Mouse (Mus musculus) heart, postnatal 0 days (tissue): ENCODE data around the gene Ackr3. TPM values are rescaled to one million over a fixed set of nuclear protein-coding genes. Genes with fewer than 3 reads are reported as not detected.

Source experiments
- ATAC-seq: fragments of 200-750 bp; cut with Nextera tagmentation; 2 replicates; pipeline ENCODE4 v1.8.0; 2017; ENCODE audit warnings: low read depth, moderate number of reproducible peaks, moderate library complexity; ENCODE audit not compliant: insufficient read depth
- DNase-seq: peaks from one replicate; pipeline ENCODE4 v3.0.0-alpha.2; 2016; ENCODE audit warnings: low spot score
- H3K27ac ChIP-seq: fragments of 300-500 bp; sonication (generic); 2 replicates; pipeline ENCODE4 v1.5.1; 2014; ENCODE audit warnings: low read depth, mild to moderate bottlenecking
- H3K27me3 ChIP-seq: fragments of 300-500 bp; sonication (generic); 2 replicates; pipeline ENCODE4 v1.6.1; 2014; ENCODE audit warnings: low read length, mixed read lengths; ENCODE audit not compliant: control insufficient read depth, insufficient read depth
- H3K36me3 ChIP-seq: fragments of 300-500 bp; sonication (generic); replicated peaks from 2 replicates; pipeline ENCODE4 v1.6.1; 2014; ENCODE audit warnings: low read length, mixed read lengths; ENCODE audit not compliant: control insufficient read depth, insufficient read depth
- H3K4me1 ChIP-seq: fragments of 300-500 bp; sonication (generic); 2 replicates; pipeline ENCODE4 v1.6.1; 2014; ENCODE audit warnings: antibody characterized with exemption; ENCODE audit not compliant: control insufficient read depth, insufficient read depth
- H3K4me2 ChIP-seq: fragments of 300-500 bp; sonication (generic); 2 replicates; pipeline ENCODE4 v1.6.1; 2014; ENCODE audit warnings: low read depth, mild to moderate bottlenecking, low read length, moderate library complexity
- H3K4me3 ChIP-seq: fragments of 300-500 bp; sonication (generic); 2 replicates; pipeline ENCODE4 v1.5.1; 2014; ENCODE audit warnings: low read depth, low read length
- H3K9ac ChIP-seq: fragments of 300-500 bp; sonication (generic); replicated peaks from 2 replicates; pipeline ENCODE4 v1.6.1; 2014; ENCODE audit warnings: low read depth, low read length, mixed read lengths
- H3K9me3 ChIP-seq: fragments of 300-500 bp; sonication (generic); replicated peaks from 2 replicates; pipeline ENCODE4 v1.6.1; 2016; ENCODE audit warnings: low read length; ENCODE audit not compliant: control insufficient read depth
- CTCF ChIP-seq: IDR thresholded peaks from 2 replicates; pipeline ENCODE4 v1.5.1; 2016; ENCODE audit warnings: antibody characterized with exemption, control low read depth, low read depth
- EP300 ChIP-seq: IDR thresholded peaks from 2 replicates; pipeline ENCODE4 v1.6.1; 2016; ENCODE audit warnings: antibody characterized with exemption, low read depth
- WGBS: fragments of 180-500 bp; shearing (Covaris S2); extraction: QIAGEN DNeasy Blood & Tissue Kit; methylation state at CpG from one replicate; pipeline ENCODE4 v1.1.7; 2014; 5-methylcytosine and 5-hydroxymethylcytosine counted together
- polyA plus RNA-seq: library from polyadenylated mRNA; unstranded; fragments of >200 nt; fragmentation: Nextera tagmentation; extraction: Ambion mirVana; gene quantifications from 2 replicates; pipeline ENCODE4 v1.2.1, GENCODE M21; 2015
- total RNA-seq: library from RNA; depleted of rRNA; stranded (reverse); fragments of >200 nt; gene quantifications from 2 replicates; pipeline ENCODE4 v1.2.3, GENCODE M21; 2014; ENCODE audit warnings: low replicate concordance; rRNA removed

The Ackr3 gene
- total and polyA plus RNA-seq, 2 experiments from 2014 or later, result 13.5 to 22.5 TPM

GRCm38 (mm10) chr1:90258253-90258887 lies 54.6 kb downstream of the Ackr3 start:
- DNase-seq (peak; percentile 53), ATAC-seq (peak; percentile 77)
- Histone ChIP-seq H3K4me3 (no peak overlapping the region), H3K4me1 (peaks cover 7% of the 10 kb centered on the region), H3K36me3 (no peaks in the 10 kb centered on the region), H3K27me3 (no peaks in the 10 kb centered on the region), H3K27ac (no peak overlapping the region), H3K4me2 (no peak overlapping the region), H3K9ac (no peak overlapping the region), H3K9me3 (no peaks in the 10 kb centered on the region)
- TF ChIP-seq CTCF (no peak), EP300 (no peak)
- 66% methylated on average over 11 of the region's 11 CpGs for WGBS

GRCm38 (mm10) chr1:90260704-90261581 lies 57.2 kb downstream of the Ackr3 start:
- no peak for ATAC-seq
- Histone ChIP-seq H3K9me3 (no peaks in the 10 kb centered on the region), H3K27ac (no peak overlapping the region), H3K9ac (no peak overlapping the region), H3K36me3 (no peaks in the 10 kb centered on the region), H3K4me2 (no peak overlapping the region), H3K4me1 (peaks cover 7% of the 10 kb centered on the region), H3K4me3 (no peak overlapping the region), H3K27me3 (no peaks in the 10 kb centered on the region)
- WGBS, result 81% methylated on average over 11 of the region's 11 CpGs
- DNase-seq, result no peak
- TF ChIP-seq CTCF (no peak), EP300 (no peak)

- H3K36me3 ChIP-seq, result no peaks in the 10 kb centered on the region
- no peak for DNase-seq
- no peak for ATAC-seq
- no peak overlapping the region for H3K4me2 ChIP-seq
- H3K9ac ChIP-seq, result no peak overlapping the region
- H3K4me3 ChIP-seq, result no peak overlapping the region
- no peaks in the 10 kb centered on the region for H3K4me1 ChIP-seq
- 49% methylated on average over 8 of the region's 8 CpGs for WGBS
- TF ChIP-seq EP300 (no peak), CTCF (no peak)
- no peaks in the 10 kb centered on the region for H3K27me3 ChIP-seq
- no peak overlapping the region for H3K27ac ChIP-seq
- no peaks in the 10 kb centered on the region for H3K9me3 ChIP-seq
These were observed 58.6 kb downstream of the Ackr3 start for GRCm38 (mm10) chr1:90262380-90262779.

Other genes with a start within 250 kb of the Ackr3 start
- gene Asb18, start 189.3 kb upstream of the Ackr3 start, total RNA-seq, result 5.9 and 17.3 TPM in 2 replicates
- 1.6 and 2.0 TPM in 2 replicates for gene Asb18, start 189.3 kb upstream of the Ackr3 start, polyA plus RNA-seq
- gene Iqca, start 50.6 kb upstream of the Ackr3 start, total RNA-seq, result not detected in 2 replicates
- 0.14 TPM in 1 of 2 replicates, not detected in the other for gene Iqca, start 50.6 kb upstream of the Ackr3 start, polyA plus RNA-seq